Comparison of ENCODE assay signal across 10 mouse cellular contexts in genomic region chr9:69948964-69949363, GRCm38 (mm10). TPM values are rescaled to one million over a fixed set of nuclear protein-coding genes. Genes with fewer than 3 reads are reported as not detected.
DNase-seq lines count a peak whose midpoint lies in the region; ATAC-seq and TF ChIP-seq lines count a peak whose summit lies in the region.
"Had no signal": no experiment of that assay in that cellular context is flagged by ENCODE, and none has a peak within 500 bp of the region (broad histone marks: within the 10 kb centered on the region; RNA-seq: fewer than 3 reads in every experiment).

No protein-coding gene starts in this region.

- H3K4me3 ChIP-seq in layer of hippocampus, adult 2 months: no peak overlapping the region
- no peak overlapping the region for H3K4me3 ChIP-seq in ES-Bruce4 (ENCODE audit: low read depth, low read length)
- H3K4me3 ChIP-seq in bone marrow macrophage, adult 2 months (ENCODE audit: insufficient read depth, low read length): no peak overlapping the region
- H3K4me3 ChIP-seq in lung, postnatal 0 days (ENCODE audit: low read depth, low read length): no peak overlapping the region
- H3K4me3 ChIP-seq: heart, embryonic 13.5 days; myocyte had no signal

- no peaks in the 10 kb centered on the region for H3K27me3 ChIP-seq in ES-Bruce4 (ENCODE audit: control insufficient read depth, insufficient read depth, low read length, poor library complexity, severe bottlenecking)
- H3K27me3 ChIP-seq in lung, postnatal 0 days (replicated peaks; ENCODE audit: insufficient read depth, low read length): no peaks in the 10 kb centered on the region
- H3K27me3 ChIP-seq: heart, embryonic 13.5 days had no signal

- H3K9ac ChIP-seq in ES-Bruce4 (ENCODE audit: low read depth, poor library complexity, severe bottlenecking): no peak overlapping the region
- H3K9ac ChIP-seq in lung, postnatal 0 days (replicated peaks; ENCODE audit: low read depth): no peak overlapping the region
- H3K9ac ChIP-seq: heart, embryonic 13.5 days had no signal

- WGBS in lung, postnatal 0 days: 3% methylated on average over 2 of the region's 2 CpGs

- no peaks in the 10 kb centered on the region for H3K4me1 ChIP-seq in ES-Bruce4 (ENCODE audit: control insufficient read depth, insufficient read depth, low read length)
- no peaks in the 10 kb centered on the region for H3K4me1 ChIP-seq in bone marrow macrophage, adult 2 months (ENCODE audit: control insufficient read depth, insufficient read depth, low read length)
- H3K4me1 ChIP-seq in lung, postnatal 0 days (ENCODE audit: insufficient read depth, low read depth, low read length): no peaks in the 10 kb centered on the region
- H3K4me1 ChIP-seq: heart, embryonic 13.5 days had no signal

- TF ChIP-seq CTCF in layer of hippocampus, adult 2 months (conservative IDR thresholded peaks at IDR 0.05): peak; percentile 75
- peak; percentile 95 for TF ChIP-seq CTCF in ES-Bruce4 (IDR thresholded peaks at IDR 0.05; ENCODE audit: low read depth, low read length)
- peak; percentile 95 for TF ChIP-seq CTCF in bone marrow macrophage, adult 2 months (IDR thresholded peaks at IDR 0.05; ENCODE audit: low read depth, low read length)
- TF ChIP-seq CTCF in lung, postnatal 0 days (IDR thresholded peaks at IDR 0.05): peak; percentile 98

- no peaks in the 10 kb centered on the region for H3K36me3 ChIP-seq in ES-Bruce4 (ENCODE audit: control insufficient read depth, insufficient read depth, low read length, poor library complexity, severe bottlenecking)
- H3K36me3 ChIP-seq in lung, postnatal 0 days (ENCODE audit: insufficient read depth, low read length): no peaks in the 10 kb centered on the region
- H3K36me3 ChIP-seq: heart, embryonic 13.5 days had no signal

- H3K4me2 ChIP-seq in lung, postnatal 0 days (replicated peaks; ENCODE audit: low read depth, low read length): no peak overlapping the region
- H3K4me2 ChIP-seq: heart, embryonic 13.5 days had no signal

- no peak for ATAC-seq in lung, postnatal 0 days

- H3K9me3 ChIP-seq in ES-Bruce4 (replicated peaks; ENCODE audit: control insufficient read depth, insufficient read depth, low read length, poor library complexity, severe bottlenecking): no peaks in the 10 kb centered on the region
- no peaks in the 10 kb centered on the region for H3K9me3 ChIP-seq in lung, postnatal 0 days (ENCODE audit: low read length)
- H3K9me3 ChIP-seq: heart, embryonic 13.5 days had no signal

- TF ChIP-seq POLR2A in ES-Bruce4 (IDR thresholded peaks at IDR 0.05; ENCODE audit: insufficient read depth, low read length): no peak
- TF ChIP-seq POLR2A in bone marrow macrophage, adult 2 months (IDR thresholded peaks at IDR 0.05; ENCODE audit: borderline replicate concordance, low read depth, low read length): no peak

- TF ChIP-seq EP300 in ES-Bruce4 (IDR thresholded peaks at IDR 0.05; ENCODE audit: insufficient read depth, low read depth, low read length): no peak
- TF ChIP-seq EP300 in lung, postnatal 0 days (IDR thresholded peaks at IDR 0.05): no peak

- peak in 1 of 2 experiments; percentile 11 for DNase-seq in layer of hippocampus, adult 2 months (ENCODE audit: low spot score in 2 of 2)
- DNase-seq in layer of hippocampus, adult 9-10 months (ENCODE audit: low spot score): no peak
- peak; percentile 7 to 42 for DNase-seq in heart, adult 9 months (ENCODE audit: low spot score in 2 of 2)
- DNase-seq in lung, postnatal 0 days (ENCODE audit: low spot score): peak; percentile 66
- DNase-seq in spleen, postnatal 10 days (ENCODE audit: low spot score in 2 of 2): peak; percentile 32 to 75
- DNase-seq in frontal cortex, postnatal 25 days (ENCODE audit: low spot score in 2 of 2): no peak

- no peak overlapping the region for H3K27ac ChIP-seq in layer of hippocampus, adult 2 months
- no peak overlapping the region for H3K27ac ChIP-seq in ES-Bruce4 (ENCODE audit: insufficient read depth, low read length)
- no peak overlapping the region for H3K27ac ChIP-seq in bone marrow macrophage, adult 2 months (ENCODE audit: insufficient read depth, low read depth, low read length)
- H3K27ac ChIP-seq in lung, postnatal 0 days (ENCODE audit: low read length): no peak overlapping the region
- H3K27ac ChIP-seq: heart, embryonic 13.5 days had no signal

RNA-seq across cellular contexts. Expression of gene Bnip2, which starts 40.3 kb away (rescaled TPM):
- total RNA-seq in layer of hippocampus, adult 2 months (2021): 10 to 100 TPM; 36.1 to 41.4 TPM
- polyA plus RNA-seq in ES-Bruce4 (2011; ENCODE audit: insufficient read depth, insufficient read length, low read depth, missing spikeins): 63.6 and 65.6 TPM in 2 replicates
- 194 and 196 TPM in 2 replicates for polyA plus RNA-seq in bone marrow macrophage, adult 2 months (2012; ENCODE audit: insufficient read depth, insufficient read length, missing spikeins)
- polyA plus RNA-seq in lung, postnatal 0 days (2015; fragmentation: Nextera tagmentation; extraction: Ambion mirVana): 130 and 131 TPM in 2 replicates

Comparison
In these comparisons a context has a peak if more than half of its experiments do, and no peak if none do; other contexts are left out.
1. DNase-seq: peak in heart, adult 9 months (2 of 2), lung, postnatal 0 days (single experiment) and spleen, postnatal 10 days (2 of 2); none in layer of hippocampus, adult 9-10 months (single experiment) and frontal cortex, postnatal 25 days (0 of 2).
2. Peak in every context shown above with its lines, with median percentiles within 50 percentile points of each other: CTCF ChIP-seq.